Mouse (Mus musculus): ENCODE data around the gene Siah3.

DNA sequence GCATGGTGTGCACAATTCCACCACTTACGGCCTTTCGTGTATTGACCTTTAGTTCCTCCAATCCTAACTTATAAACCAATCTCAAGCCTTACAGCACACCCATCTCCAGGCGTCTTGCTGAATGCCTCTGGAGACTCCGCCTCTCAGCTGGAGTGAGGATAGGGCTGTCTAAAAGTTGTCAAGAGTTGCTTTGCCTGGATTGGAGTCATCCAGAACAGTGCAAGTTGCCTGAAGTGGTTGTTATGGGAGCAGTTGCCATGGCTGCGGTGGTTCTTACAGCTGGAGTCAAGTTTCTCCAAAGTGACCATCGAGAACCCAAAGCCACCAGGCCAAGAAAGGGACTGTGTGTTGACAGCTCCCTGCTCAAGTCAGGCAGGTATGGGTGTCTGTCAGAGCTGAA is 54.3 kb downstream of the Siah3 start:
- TF ChIP-seq E2F4 (IDR thresholded peaks at IDR 0.05; ENCODE audit: insufficient read depth) (no peak), POLR2A (IDR thresholded peaks at IDR 0.05; ENCODE audit: insufficient read length, low read depth) (no peak), USF1 (IDR thresholded peaks at IDR 0.05; ENCODE audit: low read depth) (no peak), MYOD1 (IDR thresholded peaks at IDR 0.05; ENCODE audit: control insufficient read depth in 1 of 3, insufficient read length in 2 of 3, low read depth in 2 of 3) (no peak), MAX (IDR thresholded peaks at IDR 0.05; ENCODE audit: low read depth) (no peak), TCF12 (IDR thresholded peaks at IDR 0.05; ENCODE audit: insufficient read depth, poor library complexity, severe bottlenecking) (no peak), POLR2AphosphoS2 (IDR thresholded peaks at IDR 0.05; ENCODE audit: insufficient read length, low read depth) (no peak), CEBPB (IDR thresholded peaks at IDR 0.05; ENCODE audit: insufficient read depth, poor library complexity, severe bottlenecking) (no peak), REST (IDR thresholded peaks at IDR 0.05; ENCODE audit: insufficient read depth, insufficient read length) (no peak)

Data from myocyte (in vitro differentiated cells).